Mouse (Mus musculus) cerebellum, adult 9-10 months (tissue): ENCODE measurements around the gene Gm20916.
"Not testable (repeated sequence)": the region's sequence is repeated elsewhere in the genome, so short reads cannot be mapped to it uniquely, and the experiment has no call there.

Experiments used
- DNase-seq: peaks from one replicate; pipeline ENCODE4 v3.0.0; 2022

Gm20916 gene

GRCm38 (mm10) chrY:79319265-79319664 is at the start of gene Gm20916:
Gm20916 (plus strand) TSS chrY:79319565.
- not testable (repeated sequence) for DNase-seq
